Mouse (Mus musculus) stomach, postnatal 0 days (tissue): ENCODE measurements at regions not wholly inside any gene's neighbourhood (a gene's known extent, or its start where the extent isn't known, plus 50 kb on each side); places are given as distances from the start of the nearest gene placed in this dataset.

Experiments
- ATAC-seq: fragments of 200-750 bp; cut with Nextera tagmentation; 2 replicates; pipeline ENCODE4 v1.8.0; 2017; ENCODE audit not compliant: low FRiP score, low TSS enrichment
- DNase-seq: peaks from one replicate; pipeline ENCODE4 v3.0.0-alpha.2; 2016; ENCODE audit warnings: low spot score
- H3K27ac ChIP-seq: fragments of 300-500 bp; sonication (generic); replicated peaks from 2 replicates; pipeline ENCODE4 v1.5.1; 2014; ENCODE audit warnings: mild to moderate bottlenecking, control low read depth
- H3K27me3 ChIP-seq: fragments of 300-500 bp; sonication (generic); 2 replicates; pipeline ENCODE4 v1.6.1; 2014; ENCODE audit warnings: low read length; ENCODE audit not compliant: control insufficient read depth, insufficient read depth
- H3K36me3 ChIP-seq: fragments of 300-500 bp; sonication (generic); 2 replicates; pipeline ENCODE4 v1.6.1; 2014; ENCODE audit warnings: low read length, mixed read lengths; ENCODE audit not compliant: control insufficient read depth, insufficient read depth
- H3K4me1 ChIP-seq: fragments of 300-500 bp; sonication (generic); replicated peaks from 2 replicates; pipeline ENCODE4 v1.6.1; 2014; ENCODE audit warnings: antibody characterized with exemption; ENCODE audit not compliant: control insufficient read depth, insufficient read depth
- H3K4me2 ChIP-seq: fragments of 300-500 bp; sonication (generic); replicated peaks from 2 replicates; pipeline ENCODE4 v1.6.1; 2014; ENCODE audit warnings: low read depth, mild to moderate bottlenecking, control low read depth, moderate library complexity
- H3K4me3 ChIP-seq: fragments of 300-500 bp; sonication (generic); 2 replicates; pipeline ENCODE4 v1.5.1; 2014; ENCODE audit warnings: low read depth, low read length, control low read depth
- H3K9ac ChIP-seq: fragments of 300-500 bp; sonication (generic); 2 replicates; pipeline ENCODE4 v1.6.1; 2014; ENCODE audit warnings: mild to moderate bottlenecking, low read length, control low read depth, mixed read lengths
- H3K9me3 ChIP-seq: fragments of 300-500 bp; sonication (generic); 2 replicates; pipeline ENCODE4 v1.6.1; 2016; ENCODE audit warnings: low read length; ENCODE audit not compliant: control insufficient read depth
- CTCF ChIP-seq: IDR thresholded peaks from 2 replicates; pipeline ENCODE4 v1.5.1; 2016; ENCODE audit warnings: antibody characterized with exemption, low read depth, mild to moderate bottlenecking, moderate library complexity
- EP300 ChIP-seq: optimal IDR thresholded peaks from 2 replicates; pipeline ENCODE3; 2016; ENCODE audit warnings: antibody characterized with exemption
- WGBS: fragments of 180-500 bp; shearing (Covaris S2); extraction: QIAGEN DNeasy Blood & Tissue Kit; methylation state at CpG from one replicate; pipeline ENCODE4 v1.1.7; 2014; 5-methylcytosine and 5-hydroxymethylcytosine counted together

- 47% methylated on average over 5 of the region's 5 CpGs for WGBS
- Histone ChIP-seq H3K27me3 (no peaks in the 10 kb centered on the region), H3K9ac (no peak overlapping the region), H3K4me3 (no peak overlapping the region), H3K36me3 (no peaks in the 10 kb centered on the region), H3K4me2 (no peak overlapping the region), H3K4me1 (no peaks in the 10 kb centered on the region), H3K9me3 (no peaks in the 10 kb centered on the region), H3K27ac (no peak overlapping the region)
- ATAC-seq, result no peak
- DNase-seq, result peak; percentile 16
- peak; percentile 82 for TF ChIP-seq CTCF
- TF ChIP-seq EP300, result no peak
These were observed 173.0 kb upstream of the Ado start for GRCm38 (mm10) chr10:67721787-67722186.

- 82% methylated on average over 7 of the region's 7 CpGs for WGBS
- TF ChIP-seq EP300 (no peak), CTCF (no peak)
- H3K36me3 ChIP-seq, result no peaks in the 10 kb centered on the region
These were observed 168.8 kb upstream of the Ado start for GRCm38 (mm10) chr10:67717506-67717905.

GRCm38 (mm10) chr10:67715046-67715445, 166.3 kb upstream of the Ado start:
- Histone ChIP-seq H3K4me3 (no peak overlapping the region), H3K27ac (no peak overlapping the region), H3K4me1 (no peaks in the 10 kb centered on the region), H3K9me3 (no peaks in the 10 kb centered on the region), H3K27me3 (no peaks in the 10 kb centered on the region), H3K4me2 (no peak overlapping the region), H3K36me3 (no peaks in the 10 kb centered on the region), H3K9ac (no peak overlapping the region)
- TF ChIP-seq CTCF (no peak), EP300 (no peak)
- DNase-seq (no peak), ATAC-seq (no peak)
- 74% methylated on average over 4 of the region's 4 CpGs for whole genome bisulfite sequencing

More at GRCm38 (mm10) chr10:67717506-67717905, 168.8 kb upstream of the Ado start:
- Histone ChIP-seq H3K27me3 (no peaks in the 10 kb centered on the region), H3K9ac (no peak overlapping the region), H3K4me1 (no peaks in the 10 kb centered on the region), H3K4me2 (no peak overlapping the region), H3K4me3 (no peak overlapping the region), H3K27ac (no peak overlapping the region), H3K9me3 (no peaks in the 10 kb centered on the region)
- DNase-seq (no peak), ATAC-seq (0 out of 2 replicates have a peak, but pooled peaks have one; percentile 38)

GRCm38 (mm10) chr10:67713098-67713497, 164.3 kb upstream of the Ado start:
- ATAC-seq, result no peak
- Histone ChIP-seq H3K4me3 (no peak overlapping the region), H3K27me3 (no peaks in the 10 kb centered on the region), H3K4me2 (no peak overlapping the region), H3K4me1 (no peaks in the 10 kb centered on the region), H3K36me3 (no peaks in the 10 kb centered on the region), H3K27ac (no peak overlapping the region), H3K9ac (no peak overlapping the region), H3K9me3 (no peaks in the 10 kb centered on the region)
- WGBS, result 75% methylated on average over 10 of the region's 10 CpGs
- no peak for DNase-seq
- TF ChIP-seq CTCF (no peak), EP300 (no peak)

GRCm38 (mm10) chr10:67712665-67713064, 163.9 kb upstream of the Ado start:
- TF ChIP-seq EP300 (no peak), CTCF (no peak)
- Histone ChIP-seq H3K9me3 (no peaks in the 10 kb centered on the region), H3K4me3 (no peak overlapping the region), H3K4me1 (no peaks in the 10 kb centered on the region), H3K36me3 (no peaks in the 10 kb centered on the region), H3K4me2 (no peak overlapping the region), H3K27me3 (no peaks in the 10 kb centered on the region), H3K9ac (no peak overlapping the region), H3K27ac (no peak overlapping the region)
- DNase-seq (no peak), ATAC-seq (no peak)
- 63% methylated on average over 6 of the region's 6 CpGs for WGBS

GRCm38 (mm10) chr10:67711961-67712360, 163.2 kb upstream of the Ado start:
- ATAC-seq, result no peak
- no peak for TF ChIP-seq EP300
- TF ChIP-seq CTCF, result no peak
- H3K27me3 ChIP-seq, result no peaks in the 10 kb centered on the region
- 89% methylated on average over 3 of the region's 3 CpGs for WGBS
- H3K4me3 ChIP-seq, result no peak overlapping the region
- H3K27ac ChIP-seq, result no peak overlapping the region
- no peak overlapping the region for H3K9ac ChIP-seq
- no peaks in the 10 kb centered on the region for H3K36me3 ChIP-seq
- H3K4me1 ChIP-seq, result no peaks in the 10 kb centered on the region
- no peak overlapping the region for H3K4me2 ChIP-seq
- no peak for DNase-seq
- H3K9me3 ChIP-seq, result no peaks in the 10 kb centered on the region
